Mouse (Mus musculus) retina, postnatal 1 day (tissue): ENCODE results near the gene Smc4.
"Not testable (repeated sequence)": the region's sequence is repeated elsewhere in the genome, so short reads cannot be mapped to it uniquely, and the experiment has no call there.

ENCODE experiments used
- DNase-seq: peaks from one replicate; pipeline ENCODE4 v3.0.0-alpha.2; 2012

Smc4 gene

GRCm38 (mm10) chr3:69018635-69019034 is 14.1 kb downstream of the Smc4 start:
- not testable (repeated sequence) for DNase-seq

GRCm38 (mm10) chr3:69020285-69020684 is 15.7 kb downstream of the Smc4 start:
- peak; percentile 28 for DNase-seq

- no peak for DNase-seq
These were observed 16.2 kb downstream of the Smc4 start for GRCm38 (mm10) chr3:69020764-69021163.

DNA sequence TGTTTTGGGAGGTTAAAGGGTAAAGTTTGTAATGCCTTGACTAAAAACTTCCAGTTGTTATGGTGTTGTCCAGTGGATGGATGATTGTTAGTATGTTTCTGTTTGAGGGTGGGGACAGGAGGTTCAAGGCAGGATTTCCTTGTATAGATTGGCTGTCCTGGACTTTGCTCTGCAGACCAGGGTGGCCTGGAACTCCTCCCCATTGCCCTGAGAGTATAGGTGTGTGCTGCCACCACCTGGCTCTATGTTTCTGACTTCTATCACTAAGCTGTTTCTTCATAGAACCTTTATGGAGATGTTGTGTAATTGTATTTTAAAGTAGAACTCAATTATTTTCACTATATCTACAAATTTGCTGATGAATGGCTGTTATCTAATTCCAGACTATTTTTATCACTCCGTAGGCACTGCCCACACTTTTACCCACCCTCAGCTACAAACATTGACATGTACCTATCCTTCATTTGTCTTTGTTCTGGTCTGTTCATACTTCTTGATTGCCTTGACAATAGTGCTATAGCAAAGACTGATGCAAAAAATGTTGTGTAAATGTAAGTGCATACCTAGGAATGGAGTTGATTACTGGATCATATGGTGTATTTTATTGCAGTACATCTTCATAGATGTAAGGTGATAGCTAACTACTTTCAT is 21.7 kb downstream of the Smc4 start:
- DNase-seq, result no peak

- no peak for DNase-seq
These were observed 35.6 kb downstream of the Smc4 start for GRCm38 (mm10) chr3:69040105-69040504.

DNA sequence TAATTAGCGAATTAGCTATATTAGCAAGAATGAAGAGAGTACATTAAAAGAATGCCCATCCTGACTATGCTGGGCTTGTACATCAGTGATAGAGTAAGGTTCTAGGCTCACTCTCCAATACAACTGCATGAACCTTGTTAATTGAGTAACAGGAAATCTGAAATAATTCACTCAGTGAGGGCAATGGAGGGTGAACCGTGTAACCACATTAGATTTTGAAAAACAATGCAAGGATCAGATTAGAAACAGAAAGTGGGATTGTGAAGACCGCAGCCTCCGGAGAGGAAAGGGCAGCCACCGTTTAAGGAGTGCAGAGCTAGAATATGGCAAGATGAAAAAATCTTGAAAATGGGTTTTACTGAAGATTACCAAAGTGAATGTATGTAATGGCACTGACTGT is 36.8 kb downstream of the Smc4 start:
- DNase-seq, result no peak

- DNase-seq, result no peak
These were observed 39.6 kb downstream of the Smc4 start for GRCm38 (mm10) chr3:69044167-69044591.

DNA sequence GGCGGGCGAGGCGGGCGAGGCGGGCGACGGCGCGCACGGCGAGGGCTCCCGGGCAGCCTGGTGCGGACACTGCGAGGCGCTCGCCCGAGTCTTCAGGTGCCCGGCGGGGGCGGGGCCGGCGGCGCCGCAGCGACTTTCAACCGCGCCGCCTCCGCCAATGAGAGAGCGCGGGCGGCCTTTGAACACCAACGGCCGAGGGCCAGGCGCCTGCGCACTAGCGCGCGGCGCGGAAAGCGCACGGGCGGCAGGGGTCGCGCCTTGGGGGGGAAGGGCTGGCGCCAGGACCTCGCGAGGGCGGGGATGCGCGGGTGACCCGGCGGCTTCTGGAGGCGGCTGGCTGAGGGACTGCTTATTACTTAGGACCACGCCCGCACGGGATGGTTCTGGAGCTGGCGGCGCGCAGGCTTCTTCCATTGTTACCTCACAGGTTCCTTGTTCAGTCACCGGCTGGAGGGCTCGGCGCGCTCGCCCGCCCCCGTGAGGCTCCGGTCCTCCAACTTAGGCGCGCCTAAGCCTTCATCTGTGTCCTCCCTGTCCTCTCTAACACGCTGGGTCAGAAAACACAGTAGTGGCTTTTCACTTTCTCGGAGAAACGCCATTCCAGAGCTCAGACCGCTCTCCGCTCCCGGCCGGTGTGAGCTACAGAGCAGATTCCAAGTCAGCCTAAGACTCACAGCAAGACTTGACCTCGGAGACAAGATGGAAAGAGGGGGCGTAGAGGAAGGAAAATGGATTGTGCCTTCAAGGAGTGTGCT is 40.3 kb downstream of the Smc4 start, which contains the start of gene Trim59:
Trim59 (minus strand) TSS at position 111 of the 755 bp plus-strand sequence.
- DNase-seq, result peak; percentile 97

DNA sequence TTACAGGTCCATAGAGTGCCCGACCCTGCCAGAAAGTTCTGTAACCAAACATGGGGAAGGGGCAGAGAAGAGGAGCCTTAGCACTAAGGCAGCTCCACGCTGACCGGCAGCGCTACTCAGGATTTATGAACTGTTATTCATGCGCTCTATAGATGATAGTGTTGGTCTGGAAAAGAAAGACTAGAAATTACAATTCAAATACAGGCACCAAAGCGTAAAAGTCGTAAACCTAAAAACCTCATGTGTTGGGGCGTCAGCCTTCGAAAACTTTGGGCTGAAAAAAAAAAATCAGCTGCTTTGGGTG is 40.8 kb downstream of the Smc4 start:
- DNase-seq, result no peak

DNA sequence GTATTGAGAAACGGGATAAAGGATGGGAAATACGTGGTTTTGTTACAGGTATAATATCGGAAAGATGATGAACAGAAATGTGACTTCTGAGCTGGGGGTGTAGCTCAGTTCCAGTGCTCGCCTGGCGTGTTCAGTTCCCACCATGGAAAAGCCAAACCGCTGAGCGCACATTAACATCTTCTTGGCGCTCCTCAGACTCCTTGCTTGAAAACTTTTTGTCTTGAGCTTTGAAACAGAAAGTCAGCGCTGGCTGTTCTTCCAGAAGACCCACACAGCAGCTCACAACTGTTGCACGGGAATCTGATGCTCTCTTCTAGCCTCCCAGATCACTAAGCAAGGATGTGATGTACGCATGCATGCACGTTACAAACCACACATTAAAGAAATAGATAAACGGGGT is 41.2 kb downstream of the Smc4 start:
- peak; percentile 23 for DNase-seq

GRCm38 (mm10) chr3:69046509-69046908 is 42.0 kb downstream of the Smc4 start:
- no peak for DNase-seq

GRCm38 (mm10) chr3:69047684-69048083 is 43.1 kb downstream of the Smc4 start:
- DNase-seq, result no peak

DNA sequence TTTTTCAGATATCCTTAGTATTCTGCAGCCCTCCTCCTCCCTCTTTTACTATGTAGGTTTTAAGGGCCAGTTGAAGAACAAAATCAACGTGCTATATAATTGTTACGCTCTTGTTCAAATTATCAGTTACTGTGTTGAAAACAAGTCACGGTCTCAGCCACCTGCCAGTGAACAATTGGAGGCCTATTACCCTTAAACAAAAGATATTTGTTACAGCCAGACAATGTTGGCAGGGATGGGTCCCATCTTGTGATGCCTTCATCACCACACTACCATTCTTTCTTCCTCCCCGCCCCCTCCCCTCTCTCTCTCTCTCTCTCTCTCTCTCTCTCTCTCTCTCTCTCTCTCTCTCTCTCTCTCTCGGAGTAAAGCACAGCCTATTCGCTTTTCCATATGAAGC is 44.5 kb downstream of the Smc4 start:
- DNase-seq, result peak; percentile 53

GRCm38 (mm10) chr3:69051894-69052293 is 47.4 kb downstream of the Smc4 start:
- DNase-seq, result no peak

DNA sequence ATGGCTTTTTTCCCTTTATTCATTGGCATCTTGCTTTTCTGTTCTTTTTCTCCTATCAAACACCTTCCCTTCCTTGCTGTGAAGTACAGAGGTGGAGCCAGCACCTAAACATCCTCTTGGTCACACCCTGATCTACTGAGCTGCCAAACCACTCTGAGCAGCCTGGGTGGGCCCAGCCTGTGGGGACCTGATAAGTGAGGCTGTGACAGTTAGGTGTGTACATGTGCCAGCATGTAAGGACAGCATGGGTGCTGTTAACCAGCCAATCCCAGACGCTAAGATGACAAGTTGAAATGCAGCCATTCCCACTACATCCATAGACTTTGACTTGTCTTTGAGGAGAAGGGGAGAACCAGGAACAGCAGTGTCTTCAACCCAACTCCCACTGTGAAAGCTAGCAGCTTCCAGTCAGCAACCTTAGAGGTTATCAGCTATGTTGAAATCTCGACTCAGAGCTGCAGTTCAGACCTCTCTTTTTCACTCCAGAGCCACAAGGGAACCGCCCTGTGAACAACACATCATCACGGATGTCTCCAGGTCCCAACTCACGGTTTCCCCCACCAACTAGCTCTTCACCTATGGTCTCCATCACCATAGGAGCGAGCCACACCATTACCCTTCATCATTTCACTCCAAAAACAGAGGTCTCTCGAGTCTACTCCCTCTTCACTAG is 50.4 kb downstream of the Smc4 start:
- no peak for DNase-seq

DNA sequence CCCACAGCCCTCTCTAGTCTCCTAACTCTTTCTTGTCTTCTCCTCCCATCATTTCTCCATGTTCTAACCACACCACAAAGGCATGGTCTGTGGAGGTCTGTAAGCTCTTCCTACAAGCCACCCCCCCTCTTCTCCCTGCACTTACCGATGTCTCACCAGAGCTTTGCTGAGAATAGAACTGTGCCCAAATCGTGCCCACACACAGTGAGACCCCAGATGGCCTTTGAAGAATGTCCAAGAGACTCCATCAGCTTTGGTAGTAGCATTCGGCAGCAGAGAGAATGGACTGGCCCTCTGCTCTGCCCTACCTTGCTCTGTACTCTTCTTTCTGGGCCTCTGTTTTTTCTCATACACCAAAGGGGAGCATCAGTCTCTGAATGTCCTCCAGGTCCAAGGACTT is 51.3 kb downstream of the Smc4 start:
- DNase-seq, result no peak

GRCm38 (mm10) chr3:69060672-69061071 is 56.1 kb downstream of the Smc4 start:
- no peak for DNase-seq

DNA sequence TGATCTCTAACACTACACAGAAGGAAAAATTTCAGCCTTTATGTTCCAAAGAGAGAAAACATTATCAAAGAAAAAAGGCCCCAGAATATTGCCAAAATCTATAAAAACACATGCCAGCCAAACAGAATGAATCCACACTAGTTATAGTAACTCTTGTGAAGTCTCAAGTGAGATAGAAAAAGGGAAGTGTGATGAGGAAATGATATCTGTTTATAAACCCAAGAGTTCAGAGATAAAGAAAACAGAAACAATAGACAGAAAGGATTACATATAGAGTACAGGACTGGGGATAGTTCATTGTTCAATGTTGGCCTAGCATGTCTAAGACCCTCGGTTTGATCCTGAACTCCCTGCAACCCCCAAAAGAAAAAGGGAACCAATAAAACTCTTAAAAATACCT is 58.2 kb downstream of the Smc4 start:
- no peak for DNase-seq

GRCm38 (mm10) chr3:69064005-69064404 is 59.5 kb downstream of the Smc4 start:
- peak; percentile 60 for DNase-seq
